Mouse (Mus musculus) midbrain, embryonic 10.5 days (tissue): Measurements from ENCODE around the gene Gm11239. TPM values are rescaled to one million over a fixed set of nuclear protein-coding genes. Genes with fewer than 3 reads are reported as not detected.
"Not testable (repeated sequence)": the region's sequence is repeated elsewhere in the genome, so short reads cannot be mapped to it uniquely, and the experiment has no call there.

ENCODE experiments used
- DNase-seq: peaks from one replicate; pipeline ENCODE4 v3.0.0-alpha.2; 2017; ENCODE audit warnings: low spot score
- H3K27ac ChIP-seq: fragments of 300-500 bp; sonication (generic); replicated peaks from 2 replicates; pipeline ENCODE4 v1.5.1; 2016; ENCODE audit warnings: mild to moderate bottlenecking
- H3K27me3 ChIP-seq: fragments of 300-500 bp; sonication (generic); 2 replicates; pipeline ENCODE4 v1.6.1; 2016; ENCODE audit warnings: low read depth, mild to moderate bottlenecking; ENCODE audit not compliant: poor library complexity, severe bottlenecking
- H3K36me3 ChIP-seq: fragments of 300-500 bp; sonication (generic); 2 replicates; pipeline ENCODE4 v1.6.1; 2016; ENCODE audit warnings: mild to moderate bottlenecking, moderate library complexity
- H3K4me1 ChIP-seq: fragments of 300-500 bp; sonication (generic); 2 replicates; pipeline ENCODE4 v1.6.1; 2016
- H3K4me3 ChIP-seq: fragments of 300-500 bp; sonication (generic); 2 replicates; pipeline ENCODE4 v1.5.1; 2016; ENCODE audit warnings: mild to moderate bottlenecking, moderate library complexity
- H3K9me3 ChIP-seq: fragments of 300-500 bp; sonication (generic); replicated peaks from 2 replicates; pipeline ENCODE4 v1.6.1; 2016; ENCODE audit warnings: mild to moderate bottlenecking
- WGBS: fragments of 180-500 bp; shearing (Covaris S2); methylation state at CpG from one replicate; pipeline ENCODE4 v1.1.7; 2016; 5-methylcytosine and 5-hydroxymethylcytosine counted together
- polyA plus RNA-seq: library from polyadenylated mRNA; unstranded; fragments of >200 nt; fragmentation: Nextera tagmentation; extraction: Ambion mirVana; gene quantifications from 2 replicates; pipeline ENCODE4 v1.2.1, GENCODE M21; 2016

The Gm11239 gene
- not detected in 2 replicates for polyA plus RNA-seq

DNA sequence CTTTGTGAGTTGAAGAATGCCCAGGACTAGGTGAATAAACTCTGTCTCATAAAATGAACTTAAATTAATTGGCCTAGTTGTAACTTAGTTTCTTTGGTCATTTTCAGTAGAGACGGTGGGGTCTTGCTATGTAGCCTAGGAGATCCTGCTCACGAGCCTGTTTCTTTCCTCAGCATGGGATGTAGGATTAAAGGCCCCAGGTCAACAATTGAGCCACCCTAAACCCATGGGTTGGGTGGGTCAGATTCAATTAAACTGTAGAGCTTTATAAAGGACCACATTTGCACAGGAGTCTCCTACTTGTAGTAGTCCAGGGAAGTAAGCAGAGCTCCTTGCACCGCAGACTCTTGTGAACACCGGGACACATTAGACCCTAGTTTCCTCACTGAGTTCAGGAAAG lies at the start of gene Gm11239:
Gm11239 (plus strand) TSS at position 301 of the 400 bp plus-strand sequence.
- WGBS: no CpG with 5 or more reads among the region's 4 CpGs
- H3K27me3 ChIP-seq, H3K4me1 ChIP-seq, DNase-seq, H3K27ac ChIP-seq, H3K4me3 ChIP-seq, H3K36me3 ChIP-seq, H3K9me3 ChIP-seq: not testable (repeated sequence)

DNA sequence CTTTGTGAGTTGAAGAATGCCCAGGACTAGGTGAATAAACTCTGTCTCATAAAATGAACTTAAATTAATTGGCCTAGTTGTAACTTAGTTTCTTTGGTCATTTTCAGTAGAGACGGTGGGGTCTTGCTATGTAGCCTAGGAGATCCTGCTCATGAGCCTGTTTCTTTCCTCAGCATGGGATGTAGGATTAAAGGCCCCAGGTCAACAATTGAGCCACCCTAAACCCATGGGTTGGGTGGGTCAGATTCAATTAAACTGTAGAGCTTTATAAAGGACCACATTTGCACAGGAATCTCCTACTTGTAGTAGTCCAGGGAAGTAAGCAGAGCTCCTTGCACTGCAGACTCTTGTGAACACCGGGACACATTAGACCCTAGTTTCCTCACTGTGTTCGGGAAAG lies 45.5 kb upstream of the Gm11239 start, which contains the start of gene Gm11237:
Gm11237 (plus strand) TSS at position 301 of the 400 bp plus-strand sequence.
- H3K9me3 ChIP-seq, H3K27ac ChIP-seq, H3K27me3 ChIP-seq, H3K36me3 ChIP-seq, H3K4me1 ChIP-seq, DNase-seq, H3K4me3 ChIP-seq: not testable (repeated sequence)
- WGBS: no CpG with 5 or more reads among the region's 3 CpGs

DNA sequence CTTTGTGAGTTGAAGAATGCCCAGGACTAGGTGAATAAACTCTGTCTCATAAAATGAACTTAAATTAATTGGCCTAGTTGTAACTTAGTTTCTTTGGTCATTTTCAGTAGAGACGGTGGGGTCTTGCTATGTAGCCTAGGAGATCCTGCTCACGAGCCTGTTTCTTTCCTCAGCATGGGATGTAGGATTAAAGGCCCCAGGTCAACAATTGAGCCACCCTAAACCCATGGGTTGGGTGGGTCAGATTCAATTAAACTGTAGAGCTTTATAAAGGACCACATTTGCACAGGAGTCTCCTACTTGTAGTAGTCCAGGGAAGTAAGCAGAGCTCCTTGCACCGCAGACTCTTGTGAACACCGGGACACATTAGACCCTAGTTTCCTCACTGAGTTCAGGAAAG lies 30.3 kb upstream of the Gm11239 start, which contains the start of gene Gm11236:
Gm11236 (plus strand) TSS at position 301 of the 400 bp plus-strand sequence.
- H3K4me1 ChIP-seq, H3K9me3 ChIP-seq, H3K36me3 ChIP-seq, DNase-seq, H3K27me3 ChIP-seq, H3K4me3 ChIP-seq, H3K27ac ChIP-seq: not testable (repeated sequence)
- no CpG with 5 or more reads among the region's 4 CpGs for WGBS

- not testable (repeated sequence) for H3K36me3 ChIP-seq, H3K27me3 ChIP-seq, H3K9me3 ChIP-seq, DNase-seq, H3K27ac ChIP-seq, H3K4me3 ChIP-seq, H3K4me1 ChIP-seq
- WGBS: 83% methylated on average over 4 of the region's 4 CpGs
Measured at GRCm38 (mm10) chr4:73661864-73662263, 6.3 kb upstream of the Gm11239 start.

DNA sequence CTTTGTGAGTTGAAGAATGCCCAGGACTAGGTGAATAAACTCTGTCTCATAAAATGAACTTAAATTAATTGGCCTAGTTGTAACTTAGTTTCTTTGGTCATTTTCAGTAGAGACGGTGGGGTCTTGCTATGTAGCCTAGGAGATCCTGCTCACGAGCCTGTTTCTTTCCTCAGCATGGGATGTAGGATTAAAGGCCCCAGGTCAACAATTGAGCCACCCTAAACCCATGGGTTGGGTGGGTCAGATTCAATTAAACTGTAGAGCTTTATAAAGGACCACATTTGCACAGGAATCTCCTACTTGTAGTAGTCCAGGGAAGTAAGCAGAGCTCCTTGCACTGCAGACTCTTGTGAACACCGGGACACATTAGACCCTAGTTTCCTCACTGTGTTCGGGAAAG lies 15.1 kb downstream of the Gm11239 start, which contains the start of gene Gm428:
Gm428 (plus strand) TSS at position 301 of the 400 bp plus-strand sequence.
- not testable (repeated sequence) for H3K27ac ChIP-seq, H3K4me1 ChIP-seq, H3K4me3 ChIP-seq, H3K27me3 ChIP-seq, H3K36me3 ChIP-seq, DNase-seq, H3K9me3 ChIP-seq
- 92% methylated on average over 2 of the region's 4 CpGs for WGBS

DNA sequence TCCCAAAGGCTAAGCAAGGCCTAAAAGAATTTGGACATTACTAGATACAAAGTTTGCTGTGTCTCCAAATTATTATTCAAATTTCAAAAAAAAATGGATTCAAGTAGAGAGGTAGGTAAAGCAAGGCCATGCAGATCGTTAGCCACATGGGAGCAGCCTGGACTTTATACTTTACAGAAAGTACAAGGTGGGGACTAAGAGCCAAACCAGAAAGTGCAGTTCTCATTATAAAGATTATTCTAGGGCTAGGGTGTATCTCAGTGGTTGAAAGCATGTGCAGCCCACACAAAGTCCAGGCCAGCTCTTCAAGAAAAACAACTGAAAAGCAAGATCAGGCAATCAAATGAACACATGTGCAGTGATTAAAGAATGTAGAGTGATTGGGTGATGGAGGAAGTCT lies 50.6 kb downstream of the Gm11239 start:
- DNase-seq: no peak
- H3K4me1 ChIP-seq: no peaks in the 10 kb centered on the region
- WGBS: 85% methylated on average over 1 of the region's 1 CpGs
- H3K36me3 ChIP-seq: no peaks in the 10 kb centered on the region
- H3K27me3 ChIP-seq: no peaks in the 10 kb centered on the region
- H3K27ac ChIP-seq: no peak overlapping the region
- H3K9me3 ChIP-seq: no peaks in the 10 kb centered on the region
- H3K4me3 ChIP-seq: no peak overlapping the region

GRCm38 (mm10) chr4:73719819-73720218 lies 51.7 kb downstream of the Gm11239 start:
- no peaks in the 10 kb centered on the region for H3K4me1 ChIP-seq
- H3K36me3 ChIP-seq: no peaks in the 10 kb centered on the region
- H3K9me3 ChIP-seq: no peaks in the 10 kb centered on the region
- no peak overlapping the region for H3K4me3 ChIP-seq
- no peak overlapping the region for H3K27ac ChIP-seq
- no peak for DNase-seq
- H3K27me3 ChIP-seq: no peaks in the 10 kb centered on the region

Other genes starting within 250 kb of the Gm11239 start
- gene Gm11238, start 60.5 kb upstream of the Gm11239 start, polyA plus RNA-seq: not detected in 2 replicates
- gene Gm11237, start 45.4 kb upstream of the Gm11239 start, polyA plus RNA-seq: not detected in 2 replicates
- gene Gm11236, start 30.2 kb upstream of the Gm11239 start, polyA plus RNA-seq: not detected in 2 replicates
- not detected in 2 replicates for gene Gm428, start 15.2 kb downstream of the Gm11239 start, polyA plus RNA-seq
- gene Rasef, start 122.6 kb downstream of the Gm11239 start, polyA plus RNA-seq: 0.30 and 0.35 TPM in 2 replicates
- gene Gm11758, start 207.9 kb downstream of the Gm11239 start, polyA plus RNA-seq: not detected in 2 replicates
- not detected in 2 replicates for gene Gm11757, start 222.8 kb downstream of the Gm11239 start, polyA plus RNA-seq
- gene Gm13871, start 237.6 kb downstream of the Gm11239 start, polyA plus RNA-seq: not detected in 2 replicates